Mouse (Mus musculus): Measurements from ENCODE around the gene Vmn1r181. TPM values are rescaled to one million over a fixed set of nuclear protein-coding genes. Genes with fewer than 3 reads are reported as not detected.
"Not testable (repeated sequence)": the region's sequence is repeated elsewhere in the genome, so short reads cannot be mapped to it uniquely, and the experiment has no call there.

Vmn1r181 gene
- total RNA-seq (2015; ENCODE audit: low replicate concordance) (not detected in 2 replicates), total RNA-seq (2017; ENCODE audit: low replicate concordance) (not detected in 2 replicates)

- ATAC-seq (replicated peaks; ENCODE audit: low FRiP score, poor library complexity, severe bottlenecking) = not testable (repeated sequence)
Measured at GRCm38 (mm10) chr7:23974315-23974714, at the start of gene Vmn1r181. Gene Vmn1r181, plus strand, starts transcription at chr7:23974615.

- ATAC-seq (replicated peaks; ENCODE audit: low FRiP score, poor library complexity, severe bottlenecking) = no peak
Measured at GRCm38 (mm10) chr7:23926678-23927077, 47.7 kb upstream of the Vmn1r181 start, which contains the start of gene Vmn1r179. Gene Vmn1r179, plus strand, starts transcription at chr7:23926978.

- no peak for ATAC-seq (replicated peaks; ENCODE audit: low FRiP score, poor library complexity, severe bottlenecking)
Measured at GRCm38 (mm10) chr7:23950332-23950731, 24.1 kb upstream of the Vmn1r181 start, which contains the start of gene Vmn1r180. Gene Vmn1r180, plus strand, starts transcription at chr7:23950632.

- not testable (repeated sequence) for ATAC-seq (replicated peaks; ENCODE audit: low FRiP score, poor library complexity, severe bottlenecking)
Measured at GRCm38 (mm10) chr7:23968044-23968443, 6.4 kb upstream of the Vmn1r181 start.

GRCm38 (mm10) chr7:24001391-24001790, 27.0 kb downstream of the Vmn1r181 start, which contains the start of gene V1rd19:
Gene V1rd19, plus strand, starts transcription at chr7:24001691.
- ATAC-seq (replicated peaks; ENCODE audit: low FRiP score, poor library complexity, severe bottlenecking) = no peak

Other genes starting within 250 kb of the Vmn1r181 start
- not detected in 2 replicates for gene Vmn1r174, start 222.3 kb upstream of the Vmn1r181 start, total RNA-seq (2015; ENCODE audit: low replicate concordance)
- not detected in 2 replicates for gene Vmn1r174, start 222.3 kb upstream of the Vmn1r181 start, total RNA-seq (2017; ENCODE audit: low replicate concordance)
- not detected in 2 replicates for gene Vmn1r175, start 164.0 kb upstream of the Vmn1r181 start, total RNA-seq (2015; ENCODE audit: low replicate concordance)
- not detected in 2 replicates for gene Vmn1r175, start 164.0 kb upstream of the Vmn1r181 start, total RNA-seq (2017; ENCODE audit: low replicate concordance)
- not detected in 2 replicates for gene Vmn1r176, start 137.2 kb upstream of the Vmn1r181 start, total RNA-seq (2015; ENCODE audit: low replicate concordance)
- not detected in 2 replicates for gene Vmn1r176, start 137.2 kb upstream of the Vmn1r181 start, total RNA-seq (2017; ENCODE audit: low replicate concordance)
- gene Vmn1r177, start 108.2 kb upstream of the Vmn1r181 start, total RNA-seq (2015; ENCODE audit: low replicate concordance) = not detected in 2 replicates
- gene Vmn1r177, start 108.2 kb upstream of the Vmn1r181 start, total RNA-seq (2017; ENCODE audit: low replicate concordance) = not detected in 2 replicates
- not detected in 2 replicates for gene Vmn1r178, start 82.6 kb upstream of the Vmn1r181 start, total RNA-seq (2015; ENCODE audit: low replicate concordance)
- not detected in 2 replicates for gene Vmn1r178, start 82.6 kb upstream of the Vmn1r181 start, total RNA-seq (2017; ENCODE audit: low replicate concordance)
- gene Vmn1r179, start 47.6 kb upstream of the Vmn1r181 start, total RNA-seq (2015; ENCODE audit: low replicate concordance) = not detected in 2 replicates
- gene Vmn1r179, start 47.6 kb upstream of the Vmn1r181 start, total RNA-seq (2017; ENCODE audit: low replicate concordance) = not detected in 2 replicates
- not detected in 2 replicates for gene Vmn1r180, start 24.0 kb upstream of the Vmn1r181 start, total RNA-seq (2015; ENCODE audit: low replicate concordance)
- gene Vmn1r180, start 24.0 kb upstream of the Vmn1r181 start, total RNA-seq (2017; ENCODE audit: low replicate concordance) = not detected in 2 replicates
- not detected in 2 replicates for gene V1rd19, start 27.1 kb downstream of the Vmn1r181 start, total RNA-seq (2015; ENCODE audit: low replicate concordance)
- gene V1rd19, start 27.1 kb downstream of the Vmn1r181 start, total RNA-seq (2017; ENCODE audit: low replicate concordance) = not detected in 2 replicates
- not detected in 2 replicates for gene Vmn1r183, start 78.6 kb downstream of the Vmn1r181 start, total RNA-seq (2015; ENCODE audit: low replicate concordance)
- not detected in 2 replicates for gene Vmn1r183, start 78.6 kb downstream of the Vmn1r181 start, total RNA-seq (2017; ENCODE audit: low replicate concordance)
- gene Zfp180, start 107.3 kb downstream of the Vmn1r181 start, total RNA-seq (2015; ENCODE audit: low replicate concordance) = 16.6 and 25.2 TPM in 2 replicates
- 19.4 and 20.3 TPM in 2 replicates for gene Zfp180, start 107.3 kb downstream of the Vmn1r181 start, total RNA-seq (2017; ENCODE audit: low replicate concordance)
- gene Zfp112, start 137.7 kb downstream of the Vmn1r181 start, total RNA-seq (2015; ENCODE audit: low replicate concordance) = 3.2 and 4.2 TPM in 2 replicates
- 1.3 and 2.3 TPM in 2 replicates for gene Zfp112, start 137.7 kb downstream of the Vmn1r181 start, total RNA-seq (2017; ENCODE audit: low replicate concordance)
- 5.4 TPM in 1 of 2 replicates, not detected in the other for gene Zfp235, start 159.6 kb downstream of the Vmn1r181 start, total RNA-seq (2015; ENCODE audit: low replicate concordance)
- gene Zfp235, start 159.6 kb downstream of the Vmn1r181 start, total RNA-seq (2017; ENCODE audit: low replicate concordance) = not detected in 2 replicates
- gene Zfp114, start 200.4 kb downstream of the Vmn1r181 start, total RNA-seq (2015; ENCODE audit: low replicate concordance) = 0.42 TPM in 1 of 2 replicates, not detected in the other
- gene Zfp114, start 200.4 kb downstream of the Vmn1r181 start, total RNA-seq (2017; ENCODE audit: low replicate concordance) = not detected in 2 replicates
- gene Zfp111, start 236.8 kb downstream of the Vmn1r181 start, total RNA-seq (2015; ENCODE audit: low replicate concordance) = 0.72 and 4.2 TPM in 2 replicates
- 0.51 and 1.1 TPM in 2 replicates for gene Zfp111, start 236.8 kb downstream of the Vmn1r181 start, total RNA-seq (2017; ENCODE audit: low replicate concordance)